Mouse (Mus musculus): Measurements from ENCODE around the gene Ptx4.
A peak's percentile ranks its signal among the peaks of the same experiment; 100 is the strongest.
"Not testable (repeated sequence)": the region's sequence is repeated elsewhere in the genome, so short reads cannot be mapped to it uniquely, and the experiment has no call there.

The Ptx4 gene

GRCm38 (mm10) chr17:25115664-25116432, 4.7 kb upstream of the Ptx4 start, which contains the start of gene Telo2:
Gene Telo2, minus strand, starts transcription at chr17:25115967.
- peak; percentile 93 to 94 for DNase-seq

- no peak for DNase-seq
Observed at GRCm38 (mm10) chr17:25117263-25117662, 3.3 kb upstream of the Ptx4 start.

DNA sequence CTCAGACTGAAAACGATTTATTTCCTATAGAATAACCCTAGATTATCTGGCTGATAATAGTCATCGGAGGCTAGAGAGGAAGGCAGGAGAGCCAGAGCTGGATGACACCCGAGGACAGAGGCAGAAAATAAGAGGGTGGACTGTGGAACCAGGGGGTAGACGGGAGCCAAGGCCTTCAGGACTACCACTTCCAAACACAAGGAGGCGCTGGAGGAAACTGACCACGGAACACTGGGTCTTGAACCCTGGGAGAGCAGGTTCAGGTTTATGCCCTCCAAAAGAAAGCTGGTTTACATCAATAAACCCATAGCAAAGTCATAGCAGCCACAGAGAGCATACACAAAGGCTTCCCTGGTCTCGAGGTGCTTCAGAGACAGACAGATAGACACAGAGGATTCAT, 3.4 kb downstream of the Ptx4 start:
- no peak for DNase-seq

GRCm38 (mm10) chr17:25125442-25126060, 5.0 kb downstream of the Ptx4 start:
- DNase-seq: not testable (repeated sequence)

- no peak for DNase-seq
Observed at GRCm38 (mm10) chr17:25127079-25127478, 6.5 kb downstream of the Ptx4 start.

- no peak for DNase-seq
Observed at GRCm38 (mm10) chr17:25127681-25128080, 7.1 kb downstream of the Ptx4 start.

GRCm38 (mm10) chr17:25130060-25130459, 9.5 kb downstream of the Ptx4 start:
- DNase-seq: no peak

DNA sequence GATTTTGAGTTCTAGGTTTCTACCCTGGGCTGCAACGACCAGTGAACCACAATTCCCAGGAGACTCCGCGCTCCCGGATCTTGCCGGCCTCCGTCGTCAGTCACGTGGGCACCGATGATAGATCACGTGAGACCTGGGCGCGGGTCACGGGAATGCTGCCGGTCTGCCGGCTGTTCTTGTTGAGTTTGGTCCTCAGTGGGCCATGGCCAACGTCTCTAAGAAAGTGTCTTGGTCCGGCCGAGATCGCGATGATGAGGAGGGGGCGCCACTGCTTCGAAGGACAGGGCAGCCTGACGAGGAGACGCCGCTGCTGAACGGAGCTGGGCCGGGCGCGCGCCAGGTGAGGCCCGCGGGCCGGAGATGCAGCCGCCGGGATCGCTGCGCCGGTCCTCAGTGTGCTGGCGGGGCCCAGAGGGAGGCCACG, 12.7 kb downstream of the Ptx4 start, which contains the start of gene Clcn7:
Clcn7 (plus strand) TSS at position 117 of the 424 bp plus-strand sequence.
- DNase-seq: peak; percentile 97 to 99

DNA sequence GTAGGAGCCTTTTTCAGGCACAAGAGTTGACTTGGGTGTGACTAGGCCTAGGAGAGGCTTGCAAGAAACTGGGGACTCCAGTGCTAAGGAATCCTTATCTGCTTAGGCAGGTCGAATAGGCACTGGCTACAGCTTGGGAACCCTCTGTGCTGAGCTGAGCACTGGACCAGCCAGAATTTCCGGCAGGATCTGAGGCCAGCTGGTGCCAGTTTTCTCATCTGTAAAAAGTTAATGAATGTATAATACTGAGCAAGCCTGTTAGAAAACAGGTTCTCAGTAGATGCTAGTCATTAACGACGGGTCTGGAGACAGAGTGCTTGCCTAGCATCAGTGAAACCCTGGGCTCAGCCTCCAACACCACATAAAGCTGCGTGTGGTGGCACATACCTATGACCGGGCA, 15.1 kb downstream of the Ptx4 start:
- DNase-seq: no peak

GRCm38 (mm10) chr17:25138803-25139202, 18.2 kb downstream of the Ptx4 start:
- DNase-seq: no peak

- DNase-seq: no peak
Observed at GRCm38 (mm10) chr17:25139960-25140359, 19.4 kb downstream of the Ptx4 start.

DNA sequence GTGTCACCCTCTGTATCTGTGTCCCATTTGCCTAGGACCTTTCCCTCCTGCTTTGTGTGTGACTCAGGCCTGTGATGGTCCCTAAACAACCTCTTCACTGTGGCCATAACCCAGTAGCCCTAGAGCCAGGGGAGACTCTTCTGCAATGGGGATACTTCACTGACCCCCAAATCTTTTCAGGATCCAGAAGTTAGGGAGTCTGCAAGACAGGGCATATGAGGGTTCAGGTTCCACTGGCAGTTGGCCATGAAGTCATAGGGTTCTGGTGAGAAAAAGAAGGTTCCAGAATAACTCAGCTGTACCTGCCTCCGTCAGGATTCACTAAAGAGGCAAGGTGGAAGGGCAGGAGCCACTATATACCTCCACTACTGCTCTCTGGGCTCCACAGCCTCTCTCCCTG, 41.6 kb downstream of the Ptx4 start, which contains the start of gene Ccdc154:
Ccdc154 (plus strand) TSS at position 301 of the 400 bp plus-strand sequence.
- DNase-seq: no peak

GRCm38 (mm10) chr17:25163387-25163786, 42.8 kb downstream of the Ptx4 start:
- no peak for DNase-seq

DNA sequence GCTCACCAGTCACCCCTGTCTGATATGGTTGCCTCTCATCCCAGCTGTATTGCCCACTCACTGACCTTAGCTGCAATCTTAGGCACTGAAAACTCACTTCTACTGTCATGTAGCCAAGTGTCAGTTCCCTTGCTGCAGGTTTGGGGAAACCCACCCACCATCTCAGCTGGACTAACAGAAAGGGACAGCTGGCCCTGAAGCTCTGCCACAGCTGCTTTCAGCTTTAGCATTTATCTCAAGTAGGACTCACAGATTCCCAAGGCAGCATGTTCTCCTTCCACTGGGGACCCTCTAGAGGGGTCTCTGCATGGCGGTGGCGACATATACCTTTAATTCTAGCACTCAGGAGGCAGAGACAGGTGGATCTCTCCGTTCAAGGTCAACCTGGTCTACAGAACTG, 44.2 kb downstream of the Ptx4 start:
- DNase-seq: no peak

DNA sequence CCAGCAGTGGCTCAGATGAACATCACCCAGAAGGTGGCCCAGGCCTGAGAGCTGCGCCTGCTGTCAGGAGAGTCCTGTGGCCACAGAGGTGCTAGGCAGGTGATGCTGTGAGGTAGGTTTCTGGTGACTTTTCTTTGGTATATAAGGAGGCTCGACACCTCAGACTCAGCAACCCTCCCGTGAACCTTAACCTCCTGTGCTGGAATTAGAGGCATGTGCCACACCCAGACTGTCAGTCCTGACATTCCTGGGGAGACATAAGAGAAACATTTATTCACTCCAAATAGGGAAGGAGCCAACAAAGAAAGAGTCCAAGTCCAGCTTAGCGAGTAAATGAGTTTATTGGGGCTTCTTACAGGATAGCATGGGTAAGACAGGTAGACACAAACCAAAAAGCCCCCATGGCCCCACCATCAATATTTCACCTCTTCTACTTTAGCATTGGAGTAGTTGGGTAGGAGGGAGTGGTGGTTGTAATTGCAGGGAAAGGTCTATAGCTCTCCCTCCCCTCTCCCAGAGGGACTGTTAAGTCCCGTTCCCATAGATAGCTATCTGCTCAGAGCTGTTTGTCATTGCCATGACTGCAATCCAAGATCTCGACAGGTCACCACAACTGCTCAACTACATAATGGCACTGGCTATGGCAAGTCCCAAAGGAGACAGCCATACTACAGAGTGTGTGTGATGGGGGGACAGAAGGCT, 45.6 kb downstream of the Ptx4 start:
- no peak for DNase-seq

- DNase-seq: no peak
Observed at GRCm38 (mm10) chr17:25169706-25170105, 49.1 kb downstream of the Ptx4 start.

GRCm38 (mm10) chr17:25172558-25172957, 52.0 kb downstream of the Ptx4 start:
- no peak for DNase-seq
